Mouse (Mus musculus) liver, postnatal 0 days (tissue): ENCODE measurements around the gene Nog. TPM values are rescaled to one million over a fixed set of nuclear protein-coding genes. Genes with fewer than 3 reads are reported as not detected.

Experiments
- ATAC-seq: fragments of 200-750 bp; cut with Nextera tagmentation; 2 replicates; pipeline ENCODE4 v1.8.0; 2017; ENCODE audit warnings: mild to moderate bottlenecking, moderate library complexity
- DNase-seq: peaks from one replicate; pipeline ENCODE4 v3.0.0-alpha.2; 2016
- H3K27ac ChIP-seq: fragments of 300-500 bp; sonication (generic); 2 replicates; pipeline ENCODE4 v1.5.1; 2014; ENCODE audit warnings: antibody characterized with exemption, moderate library complexity, mild to moderate bottlenecking, low read depth
- H3K27me3 ChIP-seq: fragments of 300-500 bp; sonication (generic); 2 replicates; pipeline ENCODE4 v1.6.1; 2014; ENCODE audit warnings: low read length, control low read depth, mixed read lengths; ENCODE audit not compliant: insufficient read depth
- H3K36me3 ChIP-seq: fragments of 300-500 bp; sonication (generic); replicated peaks from 2 replicates; pipeline ENCODE4 v1.6.1; 2014; ENCODE audit warnings: mild to moderate bottlenecking, control low read depth, low read length, moderate library complexity, mixed read lengths; ENCODE audit not compliant: insufficient read depth
- H3K4me1 ChIP-seq: fragments of 300-500 bp; sonication (generic); 2 replicates; pipeline ENCODE4 v1.6.1; 2014; ENCODE audit warnings: antibody characterized with exemption, mild to moderate bottlenecking, control low read depth; ENCODE audit not compliant: insufficient read depth
- H3K4me2 ChIP-seq: fragments of 300-500 bp; sonication (generic); 2 replicates; pipeline ENCODE4 v1.6.1; 2014; ENCODE audit warnings: low read depth, mild to moderate bottlenecking, low read length, moderate library complexity, mixed read lengths
- H3K4me3 ChIP-seq: fragments of 300-500 bp; sonication (generic); 2 replicates; pipeline ENCODE4 v1.5.1; 2014; ENCODE audit warnings: low read depth, low read length
- H3K9ac ChIP-seq: fragments of 300-500 bp; sonication (generic); replicated peaks from 2 replicates; pipeline ENCODE4 v1.6.1; 2014; ENCODE audit warnings: mild to moderate bottlenecking, moderate library complexity
- H3K9me3 ChIP-seq: fragments of 300-500 bp; sonication (generic); 2 replicates; pipeline ENCODE4 v1.6.1; 2016; ENCODE audit warnings: mild to moderate bottlenecking, control low read depth, low read length, mixed read lengths
- CTCF ChIP-seq: sonication (generic); IDR thresholded peaks from 2 replicates; pipeline ENCODE4 v1.5.1; 2016; ENCODE audit warnings: antibody characterized with exemption, low read depth
- EP300 ChIP-seq: IDR thresholded peaks from 2 replicates; pipeline ENCODE4 v1.6.1; 2016; ENCODE audit warnings: antibody characterized with exemption, low read depth, mild to moderate bottlenecking
- WGBS: fragments of 180-500 bp; shearing (Covaris S2); extraction: QIAGEN DNeasy Blood & Tissue Kit; methylation state at CpG from one replicate; pipeline ENCODE4 v1.1.7; 2014; ENCODE audit not compliant: insufficient replicate concordance; 5-methylcytosine and 5-hydroxymethylcytosine counted together
- polyA plus RNA-seq: library from polyadenylated mRNA; unstranded; fragments of >200 nt; fragmentation: Nextera tagmentation; extraction: Ambion mirVana; gene quantifications from 2 replicates; pipeline ENCODE4 v1.2.1, GENCODE M21; 2015

Nog gene
- polyA plus RNA-seq, 1 experiment from 2014 or later, result not detected

GRCm38 (mm10) chr11:89319675-89320074, 17.5 kb upstream of the Nog start:
- Histone ChIP-seq H3K27me3 (no peaks in the 10 kb centered on the region), H3K36me3 (no peaks in the 10 kb centered on the region), H3K9me3 (no peaks in the 10 kb centered on the region), H3K4me2 (no peak overlapping the region), H3K9ac (no peak overlapping the region), H3K4me1 (no peaks in the 10 kb centered on the region), H3K27ac (no peak overlapping the region), H3K4me3 (no peak overlapping the region)
- TF ChIP-seq EP300, result no peak
- no peak for TF ChIP-seq CTCF
- no peak for DNase-seq
- no peak for ATAC-seq
- 60% methylated on average over 6 of the region's 6 CpGs for WGBS

- 48% methylated on average over 8 of the region's 8 CpGs for WGBS
- TF ChIP-seq EP300, result no peak
- no peak for TF ChIP-seq CTCF
- DNase-seq (no peak), ATAC-seq (no peak)
- no peaks in the 10 kb centered on the region for H3K27me3 ChIP-seq
- H3K4me2 ChIP-seq, result no peak overlapping the region
- no peak overlapping the region for H3K9ac ChIP-seq
- H3K4me1 ChIP-seq, result no peaks in the 10 kb centered on the region
- H3K4me3 ChIP-seq, result no peak overlapping the region
- H3K36me3 ChIP-seq, result no peaks in the 10 kb centered on the region
- H3K9me3 ChIP-seq, result no peaks in the 10 kb centered on the region
- H3K27ac ChIP-seq, result no peak overlapping the region
These were observed 16.2 kb upstream of the Nog start for GRCm38 (mm10) chr11:89318324-89318723.

- Histone ChIP-seq H3K9ac (no peak overlapping the region), H3K4me3 (no peak overlapping the region), H3K9me3 (no peaks in the 10 kb centered on the region), H3K36me3 (no peaks in the 10 kb centered on the region), H3K4me2 (no peak overlapping the region), H3K27me3 (no peaks in the 10 kb centered on the region), H3K27ac (no peak overlapping the region), H3K4me1 (no peaks in the 10 kb centered on the region)
- ATAC-seq (no peak), DNase-seq (no peak)
- 68% methylated on average over 3 of the region's 3 CpGs for WGBS
- no peak for TF ChIP-seq EP300
- TF ChIP-seq CTCF, result no peak
These were observed 15.6 kb upstream of the Nog start for GRCm38 (mm10) chr11:89317757-89318156.

GRCm38 (mm10) chr11:89314374-89314773, 12.2 kb upstream of the Nog start:
- DNase-seq (no peak), ATAC-seq (no peak)
- TF ChIP-seq CTCF, result no peak
- TF ChIP-seq EP300, result no peak
- Histone ChIP-seq H3K36me3 (no peaks in the 10 kb centered on the region), H3K27ac (no peak overlapping the region), H3K27me3 (no peaks in the 10 kb centered on the region), H3K4me2 (no peak overlapping the region), H3K9me3 (no peaks in the 10 kb centered on the region), H3K9ac (no peak overlapping the region), H3K4me1 (no peaks in the 10 kb centered on the region), H3K4me3 (no peak overlapping the region)
- 45% methylated on average over 5 of the region's 5 CpGs for WGBS

DNA sequence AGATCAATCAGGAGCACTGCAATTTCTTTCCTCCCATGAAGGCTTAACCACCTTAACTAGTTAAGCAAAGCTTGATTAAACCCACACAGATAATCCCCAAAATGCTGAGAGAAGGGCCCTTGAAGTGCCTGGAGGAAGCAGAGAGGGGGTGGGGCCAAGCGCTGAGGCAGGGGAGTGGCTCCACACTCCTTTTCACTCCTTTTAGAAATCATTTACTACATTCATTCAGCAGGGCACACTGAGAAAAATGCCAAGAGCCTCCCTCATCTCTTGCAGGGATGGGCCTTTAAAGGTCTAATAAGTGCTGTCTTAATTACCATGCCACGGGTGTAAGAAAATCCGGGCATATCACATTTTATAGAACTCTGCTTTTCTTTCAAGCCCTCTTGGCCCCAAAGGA, 10.2 kb upstream of the Nog start:
- Histone ChIP-seq H3K9ac (no peak overlapping the region), H3K4me3 (no peak overlapping the region), H3K27ac (no peak overlapping the region), H3K4me1 (no peaks in the 10 kb centered on the region), H3K27me3 (0 out of 2 replicates have a peak, but pooled peaks cover 3% of the 10 kb centered on the region), H3K36me3 (no peaks in the 10 kb centered on the region), H3K9me3 (no peaks in the 10 kb centered on the region), H3K4me2 (no peak overlapping the region)
- 32% methylated on average over 3 of the region's 3 CpGs for WGBS
- ATAC-seq (no peak), DNase-seq (no peak)
- TF ChIP-seq EP300 (no peak), CTCF (no peak)

DNA sequence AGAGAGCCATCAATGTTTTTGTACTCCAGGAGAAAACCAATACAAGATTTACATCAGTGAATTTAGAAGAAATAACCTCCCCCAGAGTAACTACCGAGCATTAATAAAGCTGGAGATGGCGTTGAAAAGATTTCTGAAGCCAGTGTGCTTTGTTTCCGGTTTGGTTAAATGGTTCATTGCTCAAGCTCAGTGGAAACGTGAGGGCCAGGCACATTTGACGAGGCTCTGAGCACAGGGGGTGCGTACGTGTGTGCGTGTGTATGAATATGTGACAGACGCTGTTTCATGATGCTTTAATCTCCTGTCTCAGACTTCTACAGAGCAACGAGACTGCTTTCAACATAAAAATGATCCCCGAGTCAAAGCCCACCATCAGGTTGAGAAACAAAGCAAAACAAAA, 8.1 kb upstream of the Nog start:
- DNase-seq (no peak), ATAC-seq (no peak)
- TF ChIP-seq CTCF (no peak), EP300 (no peak)
- H3K9ac ChIP-seq, result no peak overlapping the region
- no peaks in the 10 kb centered on the region for H3K4me1 ChIP-seq
- H3K9me3 ChIP-seq, result no peaks in the 10 kb centered on the region
- no peaks in the 10 kb centered on the region for H3K36me3 ChIP-seq
- no peak overlapping the region for H3K27ac ChIP-seq
- H3K27me3 ChIP-seq, result 0 out of 2 replicates have a peak, but pooled peaks cover 8% of the 10 kb centered on the region
- no peak overlapping the region for H3K4me3 ChIP-seq
- 66% methylated on average over 11 of the region's 11 CpGs for WGBS
- no peak overlapping the region for H3K4me2 ChIP-seq

- ATAC-seq (peak; percentile 60; the same call in 1 of the 2 replicates), DNase-seq (peak; percentile 84)
- no peak overlapping the region for H3K4me2 ChIP-seq
- H3K27ac ChIP-seq, result no peak overlapping the region
- H3K36me3 ChIP-seq, result no peaks in the 10 kb centered on the region
- TF ChIP-seq EP300 (no peak), CTCF (peak; percentile 97)
- WGBS, result 1% methylated on average over 15 of the region's 16 CpGs
- no peak overlapping the region for H3K4me3 ChIP-seq
- no peaks in the 10 kb centered on the region for H3K9me3 ChIP-seq
- peaks cover 64% of the 10 kb centered on the region for H3K27me3 ChIP-seq
- peaks cover 12% of the 10 kb centered on the region for H3K4me1 ChIP-seq
- H3K9ac ChIP-seq, result no peak overlapping the region
These were observed 1.3 kb upstream of the Nog start for GRCm38 (mm10) chr11:89303421-89303820.
